Mouse (Mus musculus): ENCODE measurements around the gene 2410131K14Rik.

2410131K14Rik gene

GRCm38 (mm10) chr5:118311251-118311650 lies 66.2 kb downstream of the 2410131K14Rik start:
- no peak for DNase-seq (ENCODE audit: low spot score)

GRCm38 (mm10) chr5:118313766-118314165 lies 68.7 kb downstream of the 2410131K14Rik start:
- DNase-seq (ENCODE audit: low spot score): no peak

All from urinary bladder, postnatal 25 days (tissue).